Mouse (Mus musculus) testis, adult 2 months (tissue): ENCODE results near the gene Slc25a21. TPM values are rescaled to one million over a fixed set of nuclear protein-coding genes. Genes with fewer than 3 reads are reported as not detected.

Source experiments
- H3K27ac ChIP-seq: fragments of 200-500 bp; 2 replicates; pipeline ENCODE4 v1.5.1; 2012; ENCODE audit warnings: low read depth, low read length; ENCODE audit not compliant: control insufficient read depth, insufficient read depth
- H3K27me3 ChIP-seq: fragments of 200-500 bp; 2 replicates; pipeline ENCODE4 v1.6.1; 2012; ENCODE audit warnings: mild to moderate bottlenecking, low read length, moderate library complexity; ENCODE audit not compliant: control insufficient read depth, insufficient read depth
- H3K36me3 ChIP-seq: fragments of 200-500 bp; 2 replicates; pipeline ENCODE4 v1.6.1; 2012; ENCODE audit warnings: mild to moderate bottlenecking, low read length; ENCODE audit not compliant: control insufficient read depth, insufficient read depth
- H3K4me1 ChIP-seq: fragments of 200-500 bp; 2 replicates; pipeline ENCODE4 v1.6.1; 2012; ENCODE audit warnings: low read length; ENCODE audit not compliant: control insufficient read depth, insufficient read depth
- H3K4me3 ChIP-seq: fragments of 200-500 bp; 2 replicates; pipeline ENCODE4 v1.5.1; 2012; ENCODE audit warnings: low read depth, mild to moderate bottlenecking, low read length, moderate library complexity, mixed read lengths; ENCODE audit not compliant: control insufficient read depth
- CTCF ChIP-seq: fragments of 200-500 bp; IDR thresholded peaks from 2 replicates; pipeline ENCODE4 v1.5.1; 2012; ENCODE audit warnings: low read depth, mild to moderate bottlenecking, inconsistent platforms, low read length, moderate library complexity; ENCODE audit not compliant: control insufficient read depth, insufficient read depth, insufficient replicate concordance
- POLR2A ChIP-seq: fragments of 200-500 bp; IDR thresholded peaks from 2 replicates; pipeline ENCODE4 v1.6.1; 2012; ENCODE audit warnings: low read depth, mild to moderate bottlenecking, inconsistent platforms, low read length, moderate library complexity; ENCODE audit not compliant: control insufficient read depth
- polyA plus RNA-seq: library from polyadenylated mRNA; depleted of rRNA; stranded (reverse); fragments of >200 nt; gene quantifications from 2 replicates; pipeline ENCODE4 v1.2.3, GENCODE M21; 2012

Gene Slc25a21
- polyA plus RNA-seq, 1 experiment: 0.75 TPM

DNA sequence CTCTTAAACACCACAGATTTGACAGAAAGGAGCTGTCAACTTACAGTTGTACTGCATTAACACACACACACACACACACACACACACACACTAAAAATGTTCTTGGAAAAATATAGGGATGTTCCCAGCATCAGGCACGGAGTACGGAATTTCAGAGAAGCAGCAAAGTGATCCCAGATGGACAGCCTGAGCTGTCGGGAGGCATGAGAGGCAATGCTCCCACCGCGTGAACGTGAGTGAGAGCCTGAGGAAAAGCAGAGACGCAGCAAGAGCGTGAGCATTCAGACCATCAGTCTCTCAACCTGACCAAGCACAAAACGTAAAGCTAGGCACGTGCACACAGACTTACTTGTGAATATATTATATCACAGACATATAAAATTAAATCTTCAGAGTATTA, 81.8 kb downstream of the Slc25a21 start:
- no peaks in the 10 kb centered on the region for H3K36me3 ChIP-seq
- H3K4me1 ChIP-seq: no peaks in the 10 kb centered on the region
- H3K27me3 ChIP-seq: no peaks in the 10 kb centered on the region
- no peak overlapping the region for H3K27ac ChIP-seq
- TF ChIP-seq POLR2A: no peak
- TF ChIP-seq CTCF: no peak
- no peak overlapping the region; the same call in 1 of the 2 replicates for H3K4me3 ChIP-seq

DNA sequence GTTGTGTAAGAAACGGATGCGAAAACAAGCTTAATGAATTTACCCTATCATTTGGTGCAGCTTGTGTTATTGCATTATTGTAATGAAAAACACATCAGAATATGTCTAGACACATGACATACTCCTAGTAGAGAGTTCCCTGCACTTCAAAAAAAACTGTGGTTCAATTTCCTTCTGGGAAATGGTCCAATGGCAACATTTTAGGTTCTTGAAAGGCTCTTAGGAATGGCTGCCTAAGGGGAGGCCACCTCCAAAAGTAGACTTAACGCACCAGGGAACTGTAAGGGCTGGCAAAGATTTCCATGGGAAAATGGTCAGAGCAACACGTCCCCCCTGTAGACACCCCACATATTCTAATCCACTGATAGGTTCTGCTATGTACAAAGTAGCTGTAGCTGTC, 87.9 kb downstream of the Slc25a21 start:
- Histone ChIP-seq H3K4me1 (no peaks in the 10 kb centered on the region), H3K4me3 (no peak overlapping the region), H3K27ac (no peak overlapping the region), H3K27me3 (no peaks in the 10 kb centered on the region), H3K36me3 (no peaks in the 10 kb centered on the region)
- TF ChIP-seq CTCF (no peak), POLR2A (no peak)

GRCm38 (mm10) chr12:57102322-57102721, 95.0 kb downstream of the Slc25a21 start:
- Histone ChIP-seq H3K4me3 (no peak overlapping the region), H3K27ac (no peak overlapping the region)

GRCm38 (mm10) chr12:57100549-57100948, 96.7 kb downstream of the Slc25a21 start:
- Histone ChIP-seq H3K27ac (no peak overlapping the region), H3K4me1 (no peaks in the 10 kb centered on the region), H3K36me3 (no peaks in the 10 kb centered on the region), H3K27me3 (no peaks in the 10 kb centered on the region), H3K4me3 (no peak overlapping the region)
- TF ChIP-seq POLR2A (no peak), CTCF (no peak)

More at GRCm38 (mm10) chr12:57102322-57102721, 95.0 kb downstream of the Slc25a21 start:
- Histone ChIP-seq H3K4me1 (no peaks in the 10 kb centered on the region), H3K27me3 (no peaks in the 10 kb centered on the region), H3K36me3 (no peaks in the 10 kb centered on the region)
- TF ChIP-seq CTCF: no peak
- no peak for TF ChIP-seq POLR2A

GRCm38 (mm10) chr12:57099066-57099465, 98.2 kb downstream of the Slc25a21 start:
- Histone ChIP-seq H3K4me1 (no peaks in the 10 kb centered on the region), H3K27ac (no peak overlapping the region), H3K36me3 (no peaks in the 10 kb centered on the region), H3K4me3 (no peak overlapping the region), H3K27me3 (no peaks in the 10 kb centered on the region)
- no peak for TF ChIP-seq POLR2A
- no peak for TF ChIP-seq CTCF

GRCm38 (mm10) chr12:57098371-57098770, 98.9 kb downstream of the Slc25a21 start:
- no peaks in the 10 kb centered on the region for H3K36me3 ChIP-seq
- H3K27ac ChIP-seq: no peak overlapping the region
- TF ChIP-seq CTCF (no peak), POLR2A (no peak)
- H3K4me3 ChIP-seq: no peak overlapping the region
- no peaks in the 10 kb centered on the region for H3K27me3 ChIP-seq
- no peaks in the 10 kb centered on the region for H3K4me1 ChIP-seq

DNA sequence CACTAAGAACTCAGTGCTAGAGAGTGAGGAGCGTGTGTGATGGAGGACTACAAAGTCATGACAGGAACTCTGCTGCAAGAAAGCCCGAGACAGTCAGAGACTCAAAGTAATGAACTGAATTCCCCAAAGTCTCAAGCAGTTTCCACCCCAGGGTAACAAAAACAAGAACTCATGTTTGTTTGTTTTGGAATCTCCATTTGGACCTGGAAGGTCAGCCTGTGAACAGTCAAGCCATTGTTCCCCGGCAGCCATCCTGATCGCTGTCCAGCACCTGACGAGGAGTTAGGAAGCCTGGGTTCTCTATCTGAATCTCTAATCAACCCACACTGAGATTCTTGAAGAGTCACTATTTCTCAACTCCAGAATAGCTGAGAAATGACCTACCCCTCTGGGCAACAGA, 104.2 kb downstream of the Slc25a21 start:
- Histone ChIP-seq H3K27me3 (no peaks in the 10 kb centered on the region), H3K27ac (no peak overlapping the region), H3K4me3 (no peak overlapping the region), H3K36me3 (no peaks in the 10 kb centered on the region), H3K4me1 (no peaks in the 10 kb centered on the region)
- TF ChIP-seq CTCF (no peak), POLR2A (no peak)

GRCm38 (mm10) chr12:57084519-57084918, 112.8 kb downstream of the Slc25a21 start:
- Histone ChIP-seq H3K4me3 (no peak overlapping the region), H3K36me3 (no peaks in the 10 kb centered on the region), H3K4me1 (no peaks in the 10 kb centered on the region), H3K27ac (no peak overlapping the region), H3K27me3 (no peaks in the 10 kb centered on the region)
- TF ChIP-seq CTCF (no peak), POLR2A (no peak)
